ENCODE assay signal across 8 mouse cellular contexts in the genomic region with DNA sequence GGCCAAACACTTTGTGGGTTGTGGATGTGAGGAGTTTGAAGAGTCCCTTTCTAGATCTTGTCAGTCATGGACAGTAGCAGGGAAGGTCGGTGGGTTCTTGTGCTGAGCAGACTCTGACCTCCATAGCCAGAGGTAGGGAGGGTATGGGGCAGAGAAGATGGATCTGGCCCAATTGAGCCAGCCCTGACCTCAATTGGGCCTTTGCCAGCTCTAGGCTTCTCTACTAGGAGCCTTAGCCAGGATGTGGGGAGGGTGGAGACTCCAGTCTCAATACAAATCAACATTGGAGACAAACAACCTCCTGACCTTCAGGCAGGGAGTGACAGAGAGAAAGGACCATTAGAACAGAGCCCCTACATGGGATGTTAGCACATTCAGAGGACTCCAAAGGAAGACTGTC. TPM values are rescaled to one million over a fixed set of nuclear protein-coding genes. Genes with fewer than 3 reads are reported as not detected.
A peak's percentile ranks its signal among the peaks of the same experiment; 100 is the strongest.
DNase-seq lines count a peak whose midpoint lies in the region; ATAC-seq lines count a peak whose summit lies in the region.

No protein-coding gene starts in this region.

- peak overlapping the region; percentile 32 for H3K4me3 ChIP-seq in forebrain, embryonic 12.5 days (replicated peaks)
- peak overlapping the region; percentile 25; the same call in 1 of the 2 replicates for H3K4me3 ChIP-seq in hindbrain, embryonic 14.5 days (replicated peaks; ENCODE audit: low read length)
- H3K4me3 ChIP-seq in liver, embryonic 12.5 days, result peak overlapping the region; percentile 61
- peak overlapping the region; percentile 35 for H3K4me3 ChIP-seq in neural tube, embryonic 13.5 days

- peak; percentile 55 for DNase-seq in gastrocnemius, adult 18-20 months (ENCODE audit: low spot score)
- no peak for DNase-seq in gastrocnemius, adult 8-10 months (ENCODE audit: low spot score in 2 of 2)
- no peak for DNase-seq in hindbrain, embryonic 14.5 days (ENCODE audit: low spot score)
- no peak for DNase-seq in layer of hippocampus, postnatal 25 days (ENCODE audit: extremely low spot score in 1 of 2, low spot score in 1 of 2)
- no peak for DNase-seq in ovary, postnatal 10 days (ENCODE audit: low spot score)

- H3K9me3 ChIP-seq in forebrain, embryonic 12.5 days, result no peaks in the 10 kb centered on the region
- H3K9me3 ChIP-seq in hindbrain, embryonic 14.5 days (ENCODE audit: control insufficient read depth, low read length), result no peaks in the 10 kb centered on the region
- no peaks in the 10 kb centered on the region for H3K9me3 ChIP-seq in liver, embryonic 12.5 days (replicated peaks)
- H3K9me3 ChIP-seq in neural tube, embryonic 13.5 days, result no peaks in the 10 kb centered on the region

- WGBS in forebrain, embryonic 12.5 days, result 57% methylated on average over 1 of the region's 1 CpGs
- 64% methylated on average over 1 of the region's 1 CpGs for WGBS in hindbrain, embryonic 14.5 days
- 46% methylated on average over 1 of the region's 1 CpGs for WGBS in liver, embryonic 12.5 days (ENCODE audit: insufficient replicate concordance)
- 57% methylated on average over 1 of the region's 1 CpGs for WGBS in neural tube, embryonic 13.5 days

- no peak for ATAC-seq in forebrain, embryonic 12.5 days (ENCODE audit: low FRiP score)
- ATAC-seq in hindbrain, embryonic 14.5 days (ENCODE audit: low FRiP score), result no peak
- ATAC-seq in liver, embryonic 12.5 days, result peak; percentile 14; the same call in 1 of the 2 replicates
- no peak for ATAC-seq in neural tube, embryonic 13.5 days (ENCODE audit: low read depth)

- H3K27me3 ChIP-seq in forebrain, embryonic 12.5 days, result peaks cover 48% of the 10 kb centered on the region
- H3K27me3 ChIP-seq in hindbrain, embryonic 14.5 days (ENCODE audit: control insufficient read depth, insufficient read depth, low read length), result peaks cover 28% of the 10 kb centered on the region
- H3K27me3 ChIP-seq in liver, embryonic 12.5 days (replicated peaks), result peaks cover 23% of the 10 kb centered on the region
- peaks cover 41% of the 10 kb centered on the region for H3K27me3 ChIP-seq in neural tube, embryonic 13.5 days

- peaks cover 16% of the 10 kb centered on the region for H3K4me1 ChIP-seq in forebrain, embryonic 12.5 days
- H3K4me1 ChIP-seq in hindbrain, embryonic 14.5 days (replicated peaks; ENCODE audit: control insufficient read depth, insufficient read depth, low read length), result peaks cover 11% of the 10 kb centered on the region
- peaks cover 27% of the 10 kb centered on the region for H3K4me1 ChIP-seq in liver, embryonic 12.5 days
- peaks cover 18% of the 10 kb centered on the region for H3K4me1 ChIP-seq in neural tube, embryonic 13.5 days (replicated peaks)

- no peaks in the 10 kb centered on the region for H3K36me3 ChIP-seq in forebrain, embryonic 12.5 days (replicated peaks)
- no peaks in the 10 kb centered on the region for H3K36me3 ChIP-seq in hindbrain, embryonic 14.5 days (replicated peaks; ENCODE audit: control insufficient read depth, insufficient read depth)
- H3K36me3 ChIP-seq in liver, embryonic 12.5 days, result peaks cover 5% of the 10 kb centered on the region; the same call in 1 of the 2 replicates
- no peaks in the 10 kb centered on the region for H3K36me3 ChIP-seq in neural tube, embryonic 13.5 days

- H3K4me2 ChIP-seq in forebrain, embryonic 12.5 days, result peak overlapping the region; percentile 60
- peak overlapping the region; percentile 61 for H3K4me2 ChIP-seq in hindbrain, embryonic 14.5 days (replicated peaks)
- peak overlapping the region; percentile 95 for H3K4me2 ChIP-seq in liver, embryonic 12.5 days
- peak overlapping the region; percentile 63 for H3K4me2 ChIP-seq in neural tube, embryonic 13.5 days

- peak overlapping the region; percentile 47; the same call in 1 of the 2 replicates for H3K9ac ChIP-seq in forebrain, embryonic 12.5 days
- H3K9ac ChIP-seq in hindbrain, embryonic 14.5 days, result no peak overlapping the region
- peak overlapping the region; percentile 68 for H3K9ac ChIP-seq in liver, embryonic 12.5 days
- H3K9ac ChIP-seq in neural tube, embryonic 13.5 days, result 0 out of 2 replicates have a peak overlapping the region, but pooled peaks have one; percentile 60

- no peak overlapping the region for H3K27ac ChIP-seq in forebrain, embryonic 12.5 days
- no peak overlapping the region for H3K27ac ChIP-seq in hindbrain, embryonic 14.5 days
- H3K27ac ChIP-seq in liver, embryonic 12.5 days, result no peak overlapping the region
- H3K27ac ChIP-seq in neural tube, embryonic 13.5 days (replicated peaks), result no peak overlapping the region

RNA-seq across cellular contexts. Expression of a gene that starts 1.0 kb away (rescaled TPM):
- 10 to 100 TPM; 10.4 to 14.4 TPM for total RNA-seq in gastrocnemius, adult 18-20 months (2021)
- 10 to 100 TPM in 3 of 4 experiments, 1 to 10 TPM in 1; 7.5 to 16.2 (median 11.8) TPM for total RNA-seq in gastrocnemius, adult 8-10 months (2022)
- polyA plus RNA-seq in forebrain, embryonic 12.5 days (2016; fragmentation: Nextera tagmentation; extraction: Ambion mirVana), result 8.1 and 8.6 TPM in 2 replicates
- 11.9 TPM in 2 replicates for polyA plus RNA-seq in hindbrain, embryonic 14.5 days (2014; fragmentation: Nextera tagmentation; extraction: Ambion mirVana)
- 18.4 and 20.4 TPM in 2 replicates for polyA plus RNA-seq in liver, embryonic 12.5 days (2016; fragmentation: Nextera tagmentation; extraction: Ambion mirVana)
- 13.9 and 14.9 TPM in 2 replicates for polyA plus RNA-seq in neural tube, embryonic 13.5 days (2015; fragmentation: Nextera tagmentation; extraction: Ambion mirVana)
- total RNA-seq in layer of hippocampus, postnatal 25 days (2021), result 10 to 100 TPM; 22.6 to 27.6 TPM

RNA-seq across cellular contexts. Expression of a gene that starts 1.1 kb away (rescaled TPM):
- total RNA-seq in gastrocnemius, adult 18-20 months (2021), result 100 to 1,000 TPM; 205 to 220 TPM
- total RNA-seq in gastrocnemius, adult 8-10 months (2022), result 100 to 1,000 TPM; 157 to 190 (median 173) TPM
- 5.1 and 7.0 TPM in 2 replicates for polyA plus RNA-seq in forebrain, embryonic 12.5 days (2016; fragmentation: Nextera tagmentation; extraction: Ambion mirVana)
- 19.8 TPM in 2 replicates for polyA plus RNA-seq in hindbrain, embryonic 14.5 days (2014; fragmentation: Nextera tagmentation; extraction: Ambion mirVana)
- 13.2 and 15.0 TPM in 2 replicates for polyA plus RNA-seq in liver, embryonic 12.5 days (2016; fragmentation: Nextera tagmentation; extraction: Ambion mirVana)
- 9.0 and 13.0 TPM in 2 replicates for polyA plus RNA-seq in neural tube, embryonic 13.5 days (2015; fragmentation: Nextera tagmentation; extraction: Ambion mirVana)
- total RNA-seq in layer of hippocampus, postnatal 25 days (2021), result 100 to 1,000 TPM in 1 of 2 experiments, 10 to 100 TPM in 1; 92.6 to 106 TPM

RNA-seq across cellular contexts. Expression of a gene that starts 5.9 kb away (rescaled TPM):
- total RNA-seq in gastrocnemius, adult 18-20 months (2021), result 100 to 1,000 TPM in 1 of 2 experiments, 10 to 100 TPM in 1; 88.7 to 103 TPM
- total RNA-seq in gastrocnemius, adult 8-10 months (2022), result 100 to 1,000 TPM; 112 to 117 (median 114) TPM
- 228 and 238 TPM in 2 replicates for polyA plus RNA-seq in forebrain, embryonic 12.5 days (2016; fragmentation: Nextera tagmentation; extraction: Ambion mirVana)
- 122 and 126 TPM in 2 replicates for polyA plus RNA-seq in hindbrain, embryonic 14.5 days (2014; fragmentation: Nextera tagmentation; extraction: Ambion mirVana)
- polyA plus RNA-seq in liver, embryonic 12.5 days (2016; fragmentation: Nextera tagmentation; extraction: Ambion mirVana), result 85.7 and 88.1 TPM in 2 replicates
- polyA plus RNA-seq in neural tube, embryonic 13.5 days (2015; fragmentation: Nextera tagmentation; extraction: Ambion mirVana), result 183 and 200 TPM in 2 replicates
- total RNA-seq in layer of hippocampus, postnatal 25 days (2021), result 100 to 1,000 TPM; 159 to 166 TPM

RNA-seq across cellular contexts. Expression of a gene that starts 11.4 kb away (rescaled TPM):
- under 1 TPM in 1 of 2 experiments, not detected in 1; 0.39 TPM for total RNA-seq in gastrocnemius, adult 18-20 months (2021)
- total RNA-seq in gastrocnemius, adult 8-10 months (2022), result not detected
- 0.19 and 0.24 TPM in 2 replicates for polyA plus RNA-seq in forebrain, embryonic 12.5 days (2016; fragmentation: Nextera tagmentation; extraction: Ambion mirVana)
- not detected in 2 replicates for polyA plus RNA-seq in hindbrain, embryonic 14.5 days (2014; fragmentation: Nextera tagmentation; extraction: Ambion mirVana)
- polyA plus RNA-seq in liver, embryonic 12.5 days (2016; fragmentation: Nextera tagmentation; extraction: Ambion mirVana), result not detected in 2 replicates
- polyA plus RNA-seq in neural tube, embryonic 13.5 days (2015; fragmentation: Nextera tagmentation; extraction: Ambion mirVana), result 0.81 TPM in 1 of 2 replicates, not detected in the other
- under 1 TPM; 0.39 to 0.42 TPM for total RNA-seq in layer of hippocampus, postnatal 25 days (2021)

RNA-seq across cellular contexts. Expression of a gene that starts 21.8 kb away (rescaled TPM):
- 10 to 100 TPM; 51.3 to 58.8 TPM for total RNA-seq in gastrocnemius, adult 18-20 months (2021)
- total RNA-seq in gastrocnemius, adult 8-10 months (2022), result 10 to 100 TPM; 50.1 to 57.1 (median 51.9) TPM
- polyA plus RNA-seq in forebrain, embryonic 12.5 days (2016; fragmentation: Nextera tagmentation; extraction: Ambion mirVana), result 26.8 and 27.3 TPM in 2 replicates
- 37.8 and 40.3 TPM in 2 replicates for polyA plus RNA-seq in hindbrain, embryonic 14.5 days (2014; fragmentation: Nextera tagmentation; extraction: Ambion mirVana)
- polyA plus RNA-seq in liver, embryonic 12.5 days (2016; fragmentation: Nextera tagmentation; extraction: Ambion mirVana), result 32.8 TPM in 2 replicates
- 31.5 and 37.5 TPM in 2 replicates for polyA plus RNA-seq in neural tube, embryonic 13.5 days (2015; fragmentation: Nextera tagmentation; extraction: Ambion mirVana)
- 100 to 1,000 TPM; 101 to 107 TPM for total RNA-seq in layer of hippocampus, postnatal 25 days (2021)
